Mouse (Mus musculus) embryonic fibroblast, embryonic 13.5 days (primary cell): ENCODE measurements around the gene Nacc2.

Experiments used
- CTCF ChIP-seq: IDR thresholded peaks from 2 replicates; pipeline ENCODE4 v1.5.1; 2011; ENCODE audit warnings: mild to moderate bottlenecking, control low read depth, low read length, moderate library complexity, borderline replicate concordance; ENCODE audit not compliant: insufficient read depth
- POLR2A ChIP-seq: IDR thresholded peaks from 2 replicates; pipeline ENCODE4 v1.6.1; 2011; ENCODE audit warnings: low read depth, mild to moderate bottlenecking, control low read depth, low read length, moderate library complexity

- TF ChIP-seq POLR2A (no peak), CTCF (no peak)
Measured at GRCm38 (mm10) chr2:26172166-26172565, 49.1 kb upstream of the Nacc2 start.
